Mouse (Mus musculus) bone marrow macrophage, adult 2 months (primary cell): ENCODE data around the gene Trpc1.

Experiments used
- CTCF ChIP-seq: IDR thresholded peaks from 2 replicates; pipeline ENCODE4 v1.5.1; 2012; ENCODE audit warnings: low read depth, mild to moderate bottlenecking, low read length, moderate library complexity
- POLR2A ChIP-seq: IDR thresholded peaks from 2 replicates; pipeline ENCODE4 v1.6.1; 2012; ENCODE audit warnings: mild to moderate bottlenecking, low read depth, low read length, borderline replicate concordance

- TF ChIP-seq CTCF (no peak), POLR2A (no peak)
Measured at GRCm38 (mm10) chr9:95771671-95772070, 21.5 kb upstream of the Trpc1 start.
